Mouse (Mus musculus): ENCODE measurements around the gene Rpn1. TPM values are rescaled to one million over a fixed set of nuclear protein-coding genes. Genes with fewer than 3 reads are reported as not detected.

Gene Rpn1
- total and polyA plus RNA-seq, 3 experiments, result 67.7 to 114 (median 107) TPM

DNA sequence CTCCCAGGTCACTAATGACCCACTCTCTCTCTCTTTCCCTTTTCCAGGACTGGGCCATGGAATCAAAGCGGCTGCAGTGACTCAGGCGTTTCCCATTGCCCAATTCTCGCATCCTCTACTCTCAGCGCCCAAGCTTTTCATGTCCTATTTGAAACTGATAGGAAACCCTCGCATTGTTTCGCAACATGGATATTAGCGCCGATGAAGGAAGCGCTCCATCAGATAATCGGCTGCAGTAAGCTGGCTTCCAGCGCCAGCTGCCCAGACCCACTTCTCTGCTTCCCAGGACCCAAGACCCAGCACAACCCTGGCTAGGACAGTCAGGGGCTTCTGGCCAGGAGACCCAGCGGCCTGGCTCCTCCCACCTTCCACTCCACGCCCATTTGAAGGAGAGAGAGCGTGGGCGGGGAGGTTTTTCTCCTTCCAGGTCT lies 51.9 kb downstream of the Rpn1 start:
- Histone ChIP-seq H3K79me2 (replicated peaks; ENCODE audit: control insufficient read depth, insufficient read depth, low read length) (no peaks in the 10 kb centered on the region), H3K9ac (ENCODE audit: low read depth, low read length) (no peak overlapping the region), H3K4me1 (ENCODE audit: control insufficient read depth, insufficient read depth, low read length) (peaks cover 22% of the 10 kb centered on the region), H3K27ac (peak overlapping the region; percentile 31), H3K27me3 (ENCODE audit: control insufficient read depth, insufficient read depth, low read length) (peaks cover 4% of the 10 kb centered on the region; the same call in 1 of the 2 replicates), H3K4me3 (peak overlapping the region; percentile 32), H3K36me3 (ENCODE audit: control insufficient read depth, insufficient read depth, low read length) (no peaks in the 10 kb centered on the region)
- TF ChIP-seq EP300 (IDR thresholded peaks at IDR 0.05; ENCODE audit: insufficient read depth, low read depth, low read length), result no peak
- intact Hi-C loops (cut with DNase I), result loop anchor here (1.0 kb wide), 2 partner anchors 11 to 16 kb away; no protein-coding TSS in a partner anchor
- peak; percentile 56 to 66 for DNase-seq
- 16% methylated on average over 15 of the region's 15 CpGs for WGBS

DNA sequence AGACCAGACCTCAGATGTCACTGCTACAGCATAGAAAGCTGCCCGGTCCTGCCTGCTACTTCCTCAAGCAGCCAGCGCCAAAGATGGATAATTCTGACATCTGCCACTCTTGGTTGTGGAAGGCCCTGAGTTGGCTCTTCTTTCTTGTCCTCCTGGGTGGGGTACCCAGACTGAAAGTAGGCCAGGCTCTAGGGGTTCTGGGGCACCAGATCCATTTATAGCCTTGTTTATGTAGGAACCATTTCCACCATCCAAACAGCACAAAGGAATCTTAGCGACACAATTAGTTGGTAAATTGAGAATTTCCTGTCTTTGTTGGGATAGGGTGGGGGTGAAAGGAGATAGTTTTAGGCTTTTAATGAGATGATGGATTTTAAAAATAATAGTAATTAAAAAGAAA lies 54.2 kb downstream of the Rpn1 start:
- DNase-seq, result no peak
- H3K36me3 ChIP-seq (ENCODE audit: control insufficient read depth, insufficient read depth, low read length), result no peaks in the 10 kb centered on the region
- TF ChIP-seq EP300 (IDR thresholded peaks at IDR 0.05; ENCODE audit: insufficient read depth, low read depth, low read length) (no peak), POLR2A (IDR thresholded peaks at IDR 0.05; ENCODE audit: insufficient read depth, low read depth, low read length) (no peak), CTCF (IDR thresholded peaks at IDR 0.05) (no peak)
- intact Hi-C loops (cut with DNase I), result no loop called here
- H3K4me3 ChIP-seq, result no peak overlapping the region
- no peaks in the 10 kb centered on the region for H3K79me2 ChIP-seq (replicated peaks; ENCODE audit: control insufficient read depth, insufficient read depth, low read length)
- no peak overlapping the region for H3K9ac ChIP-seq (ENCODE audit: low read depth, low read length)
- H3K27me3 ChIP-seq (ENCODE audit: control insufficient read depth, insufficient read depth, low read length), result no peaks in the 10 kb centered on the region
- H3K27ac ChIP-seq, result no peak overlapping the region
- WGBS, result 69% methylated on average over 3 of the region's 3 CpGs
- H3K4me1 ChIP-seq (ENCODE audit: control insufficient read depth, insufficient read depth, low read length), result peaks cover 19% of the 10 kb centered on the region

DNA sequence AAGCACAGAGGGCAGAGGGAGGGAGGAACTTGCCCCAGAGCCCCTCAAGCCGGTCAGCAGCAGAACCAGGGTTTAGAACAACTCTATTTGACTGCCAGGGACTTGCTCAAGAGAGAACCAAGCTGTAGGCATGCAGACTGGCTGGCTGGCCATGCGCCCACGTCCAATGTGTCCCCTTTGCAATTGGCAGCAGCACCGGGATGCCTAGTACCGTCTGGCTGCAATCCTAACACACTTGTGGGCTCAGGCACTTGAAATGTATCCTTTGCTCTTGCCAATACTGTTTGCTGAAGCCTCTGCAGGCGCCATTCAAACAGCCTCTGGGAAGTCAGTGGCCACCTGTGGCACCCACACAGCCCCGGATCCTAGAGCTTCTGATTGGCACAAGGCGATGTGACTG lies 56.0 kb downstream of the Rpn1 start:
- Histone ChIP-seq H3K4me1 (ENCODE audit: control insufficient read depth, insufficient read depth, low read length) (peaks cover 13% of the 10 kb centered on the region), H3K36me3 (ENCODE audit: control insufficient read depth, insufficient read depth, low read length) (no peaks in the 10 kb centered on the region), H3K4me3 (no peak overlapping the region), H3K79me2 (replicated peaks; ENCODE audit: control insufficient read depth, insufficient read depth, low read length) (no peaks in the 10 kb centered on the region), H3K27ac (no peak overlapping the region), H3K27me3 (ENCODE audit: control insufficient read depth, insufficient read depth, low read length) (no peaks in the 10 kb centered on the region), H3K9ac (ENCODE audit: low read depth, low read length) (no peak overlapping the region)
- intact Hi-C loops (cut with DNase I), result no loop called here
- TF ChIP-seq POLR2A (IDR thresholded peaks at IDR 0.05; ENCODE audit: insufficient read depth, low read depth, low read length) (no peak), CTCF (IDR thresholded peaks at IDR 0.05) (no peak), EP300 (IDR thresholded peaks at IDR 0.05; ENCODE audit: insufficient read depth, low read depth, low read length) (no peak)
- WGBS, result 53% methylated on average over 8 of the region's 8 CpGs
- DNase-seq, result peak; percentile 72 to 85

DNA sequence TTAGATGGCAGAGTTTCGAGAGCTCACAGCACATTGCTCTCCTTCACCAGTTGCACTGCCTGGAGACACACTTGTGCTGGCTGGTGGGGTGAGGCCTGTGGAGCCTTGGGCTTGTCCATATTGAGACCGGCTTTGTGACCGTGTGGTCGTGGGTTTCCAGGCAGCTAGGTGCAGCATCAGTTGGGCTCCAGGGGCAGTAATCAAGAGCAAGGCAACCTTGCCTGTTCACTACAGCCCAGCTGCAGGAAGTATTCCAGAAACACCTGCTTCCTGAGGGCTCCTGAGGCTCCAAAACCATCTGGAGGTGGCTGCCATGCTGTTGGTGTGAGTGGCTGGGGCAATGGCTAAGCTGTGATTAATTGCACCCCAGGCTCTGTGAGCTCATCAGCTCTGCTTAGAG lies 61.5 kb downstream of the Rpn1 start:
- Histone ChIP-seq H3K4me1 (ENCODE audit: control insufficient read depth, insufficient read depth, low read length) (peaks cover 13% of the 10 kb centered on the region), H3K27me3 (ENCODE audit: control insufficient read depth, insufficient read depth, low read length) (no peaks in the 10 kb centered on the region), H3K36me3 (ENCODE audit: control insufficient read depth, insufficient read depth, low read length) (no peaks in the 10 kb centered on the region), H3K9ac (ENCODE audit: low read depth, low read length) (no peak overlapping the region), H3K4me3 (no peak overlapping the region), H3K79me2 (replicated peaks; ENCODE audit: control insufficient read depth, insufficient read depth, low read length) (no peaks in the 10 kb centered on the region), H3K27ac (no peak overlapping the region)
- intact Hi-C loops (cut with DNase I), result loop anchor here (2.0 kb wide), 1 partner anchor 59 kb away; no protein-coding TSS in a partner anchor
- TF ChIP-seq CTCF (IDR thresholded peaks at IDR 0.05), result no peak
- no peak for TF ChIP-seq POLR2A (IDR thresholded peaks at IDR 0.05; ENCODE audit: insufficient read depth, low read depth, low read length)
- TF ChIP-seq EP300 (IDR thresholded peaks at IDR 0.05; ENCODE audit: insufficient read depth, low read depth, low read length), result no peak
- DNase-seq, result no peak
- WGBS, result 73% methylated on average over 4 of the region's 4 CpGs

DNA sequence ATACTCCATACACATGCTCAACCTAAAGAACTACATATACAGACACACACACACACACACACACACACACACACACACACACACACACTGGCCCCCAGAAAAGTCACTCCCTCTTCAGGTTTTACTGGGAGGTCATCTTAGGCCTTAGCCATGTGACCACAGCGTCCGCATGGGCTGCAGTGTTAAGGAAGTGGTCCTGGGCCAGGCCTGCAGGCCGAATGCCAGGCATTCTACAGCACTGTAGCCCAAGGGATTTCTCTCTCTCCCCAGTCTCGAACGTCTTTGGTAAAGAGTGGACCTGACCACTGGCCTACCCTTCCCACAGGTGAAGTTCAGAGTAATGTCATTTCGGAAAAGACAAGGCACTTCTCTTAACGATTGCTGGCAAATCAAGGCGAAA lies 62.3 kb downstream of the Rpn1 start:
- DNase-seq, result peak; percentile 38 to 44
- Histone ChIP-seq H3K27me3 (ENCODE audit: control insufficient read depth, insufficient read depth, low read length) (no peaks in the 10 kb centered on the region), H3K4me1 (ENCODE audit: control insufficient read depth, insufficient read depth, low read length) (peaks cover 11% of the 10 kb centered on the region), H3K79me2 (replicated peaks; ENCODE audit: control insufficient read depth, insufficient read depth, low read length) (no peaks in the 10 kb centered on the region), H3K27ac (peak overlapping the region; percentile 3), H3K4me3 (no peak overlapping the region), H3K36me3 (ENCODE audit: control insufficient read depth, insufficient read depth, low read length) (no peaks in the 10 kb centered on the region), H3K9ac (ENCODE audit: low read depth, low read length) (no peak overlapping the region)
- no peak for TF ChIP-seq EP300 (IDR thresholded peaks at IDR 0.05; ENCODE audit: insufficient read depth, low read depth, low read length)
- TF ChIP-seq POLR2A (IDR thresholded peaks at IDR 0.05; ENCODE audit: insufficient read depth, low read depth, low read length), result no peak
- TF ChIP-seq CTCF (IDR thresholded peaks at IDR 0.05), result no peak
- intact Hi-C loops (cut with DNase I), result loop anchor here (2.0 kb wide), 1 partner anchor 58 kb away; no protein-coding TSS in a partner anchor
- WGBS, result 46% methylated on average over 8 of the region's 8 CpGs

DNA sequence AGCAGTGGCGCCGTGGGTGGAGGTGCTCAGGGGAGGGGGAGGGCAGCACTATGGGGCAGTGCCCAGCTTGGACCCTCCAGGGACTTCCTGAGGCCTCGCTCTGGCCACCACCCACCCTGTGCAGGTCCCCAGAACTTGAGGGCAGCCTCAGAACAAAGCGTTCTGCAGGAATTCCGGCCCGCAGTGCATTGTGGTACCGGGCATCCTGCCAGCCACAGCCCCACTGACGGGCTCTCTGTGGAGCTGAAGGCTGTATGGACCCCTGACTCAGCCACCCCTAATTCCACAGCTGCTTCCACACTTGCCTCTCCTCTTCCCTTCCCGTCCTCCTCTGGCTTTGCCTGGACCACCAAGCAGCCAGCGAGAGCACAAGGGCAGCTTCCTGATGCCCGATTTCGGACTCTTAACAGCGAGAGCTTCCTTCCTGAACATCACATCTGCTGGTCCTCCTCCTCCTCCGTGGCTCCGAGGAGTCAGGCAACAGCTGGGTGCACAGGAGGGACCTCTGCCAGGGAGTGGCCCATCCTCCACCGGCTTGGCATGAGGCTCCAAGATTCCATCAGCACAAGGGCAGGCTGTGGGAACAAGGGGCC lies 63.2 kb downstream of the Rpn1 start:
- 40% methylated on average over 16 of the region's 16 CpGs for WGBS
- TF ChIP-seq EP300 (IDR thresholded peaks at IDR 0.05; ENCODE audit: insufficient read depth, low read depth, low read length) (peak; percentile 30; the same call in 1 of the 2 replicates), CTCF (IDR thresholded peaks at IDR 0.05) (no peak)

More for the DNA sequence above, 63.2 kb downstream of the Rpn1 start:
- H3K27ac ChIP-seq, result peak overlapping the region; percentile 45; the same call in 1 of the 2 replicates
- no peaks in the 10 kb centered on the region for H3K36me3 ChIP-seq (ENCODE audit: control insufficient read depth, insufficient read depth, low read length)
- peak; percentile 75 to 84 for DNase-seq
- peak overlapping the region; percentile 40 for H3K9ac ChIP-seq (ENCODE audit: low read depth, low read length)
- no peaks in the 10 kb centered on the region for H3K27me3 ChIP-seq (ENCODE audit: control insufficient read depth, insufficient read depth, low read length)
- no peaks in the 10 kb centered on the region for H3K79me2 ChIP-seq (replicated peaks; ENCODE audit: control insufficient read depth, insufficient read depth, low read length)
- intact Hi-C loops (cut with DNase I), result loop anchor here (1.0 to 2.0 kb wide), 2 partner anchors 11 to 57 kb away; no protein-coding TSS in a partner anchor
- H3K4me3 ChIP-seq, result no peak overlapping the region
- peaks cover 11% of the 10 kb centered on the region for H3K4me1 ChIP-seq (ENCODE audit: control insufficient read depth, insufficient read depth, low read length)

Data from heart, adult 2 months (tissue).